Mouse (Mus musculus) thymus, adult 2 months (tissue): ENCODE results near the gene Pafah2.

Source experiments
- CTCF ChIP-seq: fragments of 200-500 bp; IDR thresholded peaks from 2 replicates; pipeline ENCODE4 v1.5.1; 2012; ENCODE audit warnings: mild to moderate bottlenecking, control low read depth, low read length, moderate library complexity, borderline replicate concordance; ENCODE audit not compliant: control insufficient read depth, poor library complexity, insufficient read depth; ENCODE audit errors: extremely low read depth
- POLR2A ChIP-seq: fragments of 200-500 bp; IDR thresholded peaks from 2 replicates; pipeline ENCODE4 v1.6.1; 2012; ENCODE audit warnings: mild to moderate bottlenecking, low read length, control low read depth, moderate library complexity; ENCODE audit not compliant: control insufficient read depth, poor library complexity, insufficient read depth; ENCODE audit errors: extremely low read depth

DNA sequence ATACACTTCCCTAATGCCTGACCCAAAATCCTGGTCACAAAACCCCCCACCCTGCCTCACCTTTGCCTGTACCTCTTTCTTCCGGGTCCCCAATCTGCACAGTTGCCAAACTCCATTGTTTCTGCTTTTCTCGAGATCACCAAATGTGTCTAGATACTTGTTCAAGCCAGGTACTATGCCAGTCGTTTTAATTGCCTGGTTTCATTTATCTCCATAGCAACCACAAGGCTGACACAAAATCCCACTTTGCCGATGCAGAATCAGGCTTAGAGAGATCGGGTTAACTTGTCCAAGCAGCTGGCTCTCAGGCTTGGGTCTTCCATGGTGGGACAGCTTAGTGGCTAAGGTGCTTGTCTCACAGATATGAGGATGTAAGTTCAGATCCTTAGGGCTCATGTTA lies 4.1 kb downstream of the Pafah2 start:
- TF ChIP-seq POLR2A (no peak), CTCF (no peak)
